Mouse (Mus musculus): Measurements from ENCODE around the gene Ykt6. TPM values are rescaled to one million over a fixed set of nuclear protein-coding genes. Genes with fewer than 3 reads are reported as not detected.
"Not testable (repeated sequence)": the region's sequence is repeated elsewhere in the genome, so short reads cannot be mapped to it uniquely, and the experiment has no call there.

The Ykt6 gene
- total RNA-seq (2021): 10 to 100 TPM; 37.0 to 44.9 TPM
- long read RNA-seq, experiment 1, partial matches to known transcripts: 12 of 15 reads
- long read RNA-seq, experiment 1, other reads (novel, unspliced or antisense): 0 of 15 reads
- long read RNA-seq, experiment 2, partial matches to known transcripts: 8 of 9 reads
- long read RNA-seq, experiment 2, other reads (novel, unspliced or antisense): 0 of 9 reads

- DNase-seq (ENCODE audit: low spot score): peak; percentile 97
Observed at GRCm38 (mm10) chr11:5955546-5956276, at the start of gene Ykt6. Gene Ykt6 (plus strand): TSS chr11:5955693.

- DNase-seq (ENCODE audit: low spot score): no peak
Observed at GRCm38 (mm10) chr11:5905778-5906518, 49.5 kb upstream of the Ykt6 start.

GRCm38 (mm10) chr11:5907096-5907495 is 48.4 kb upstream of the Ykt6 start:
- DNase-seq (ENCODE audit: low spot score): no peak

GRCm38 (mm10) chr11:5908642-5909041 is 46.9 kb upstream of the Ykt6 start:
- no peak for DNase-seq (ENCODE audit: low spot score)

GRCm38 (mm10) chr11:5912635-5913034 is 42.9 kb upstream of the Ykt6 start:
- DNase-seq (ENCODE audit: low spot score): peak; percentile 64

GRCm38 (mm10) chr11:5913256-5913655 is 42.2 kb upstream of the Ykt6 start:
- DNase-seq (ENCODE audit: low spot score): no peak

GRCm38 (mm10) chr11:5913936-5914335 is 41.6 kb upstream of the Ykt6 start:
- no peak for DNase-seq (ENCODE audit: low spot score)

GRCm38 (mm10) chr11:5914940-5915339 is 40.6 kb upstream of the Ykt6 start:
- DNase-seq (ENCODE audit: low spot score): peak; percentile 41

GRCm38 (mm10) chr11:5915429-5916177 is 39.9 kb upstream of the Ykt6 start:
- DNase-seq (ENCODE audit: low spot score): peak; percentile 88

GRCm38 (mm10) chr11:5916178-5916548 is 39.3 kb upstream of the Ykt6 start:
- no peak for DNase-seq (ENCODE audit: low spot score)

- no peak for DNase-seq (ENCODE audit: low spot score)
Observed at GRCm38 (mm10) chr11:5918111-5918510, 37.4 kb upstream of the Ykt6 start.

GRCm38 (mm10) chr11:5919606-5920005 is 35.9 kb upstream of the Ykt6 start:
- no peak for DNase-seq (ENCODE audit: low spot score)

GRCm38 (mm10) chr11:5920323-5920960 is 35.1 kb upstream of the Ykt6 start:
- no peak for DNase-seq (ENCODE audit: low spot score)

GRCm38 (mm10) chr11:5924699-5925098 is 30.8 kb upstream of the Ykt6 start:
- DNase-seq (ENCODE audit: low spot score): no peak

- no peak for DNase-seq (ENCODE audit: low spot score)
Observed at GRCm38 (mm10) chr11:5926696-5927220, 28.7 kb upstream of the Ykt6 start.

- no peak for DNase-seq (ENCODE audit: low spot score)
Observed at GRCm38 (mm10) chr11:5930578-5930977, 24.9 kb upstream of the Ykt6 start.

GRCm38 (mm10) chr11:5931947-5932346 is 23.5 kb upstream of the Ykt6 start:
- not testable (repeated sequence) for DNase-seq (ENCODE audit: low spot score)

- not testable (repeated sequence) for DNase-seq (ENCODE audit: low spot score)
Observed at GRCm38 (mm10) chr11:5934531-5934930, 21.0 kb upstream of the Ykt6 start.

- no peak for DNase-seq (ENCODE audit: low spot score)
Observed at GRCm38 (mm10) chr11:5942966-5943365, 12.5 kb upstream of the Ykt6 start.

GRCm38 (mm10) chr11:5945096-5945495 is 10.4 kb upstream of the Ykt6 start:
- peak; percentile 16 for DNase-seq (ENCODE audit: low spot score)

GRCm38 (mm10) chr11:5947796-5948195 is 7.7 kb upstream of the Ykt6 start:
- no peak for DNase-seq (ENCODE audit: low spot score)

All from gastrocnemius, adult 18-20 months (tissue).